Mouse (Mus musculus) midbrain, embryonic 14.5 days (tissue): Measurements from ENCODE around the gene Pank3. TPM values are rescaled to one million over a fixed set of nuclear protein-coding genes. Genes with fewer than 3 reads are reported as not detected.
A peak's percentile ranks its signal among the peaks of the same experiment; 100 is the strongest.
"Not testable (repeated sequence)": the region's sequence is repeated elsewhere in the genome, so short reads cannot be mapped to it uniquely, and the experiment has no call there.

Source experiments
- ATAC-seq: fragments of 200-750 bp; cut with Nextera tagmentation; 2 replicates; pipeline ENCODE4 v1.8.0; 2017; ENCODE audit warnings: moderate number of reproducible peaks, moderate library complexity; ENCODE audit not compliant: low FRiP score, low TSS enrichment
- DNase-seq: peaks from one replicate; pipeline ENCODE4 v3.0.0-alpha.2; 2015
- H3K27ac ChIP-seq: fragments of 300-500 bp; sonication (generic); replicated peaks from 2 replicates; pipeline ENCODE4 v1.5.1; 2014; ENCODE audit warnings: mild to moderate bottlenecking, low read depth, low read length, moderate library complexity
- H3K27me3 ChIP-seq: fragments of 300-500 bp; sonication (generic); 2 replicates; pipeline ENCODE4 v1.6.1; 2014; ENCODE audit warnings: low read length, control low read depth, mixed read lengths; ENCODE audit not compliant: control insufficient read depth, insufficient read depth
- H3K36me3 ChIP-seq: fragments of 300-500 bp; sonication (generic); 2 replicates; pipeline ENCODE4 v1.6.1; 2014; ENCODE audit warnings: low read length, control low read depth; ENCODE audit not compliant: control insufficient read depth, insufficient read depth
- H3K4me1 ChIP-seq: fragments of 300-500 bp; sonication (generic); 2 replicates; pipeline ENCODE4 v1.6.1; 2014; ENCODE audit warnings: mild to moderate bottlenecking, antibody characterized with exemption, low read length, control low read depth; ENCODE audit not compliant: control insufficient read depth, insufficient read depth
- H3K4me2 ChIP-seq: fragments of 300-500 bp; sonication (generic); 2 replicates; pipeline ENCODE4 v1.6.1; 2014; ENCODE audit warnings: mild to moderate bottlenecking, low read length, moderate library complexity
- H3K4me3 ChIP-seq: fragments of 300-500 bp; sonication (generic); replicated peaks from 2 replicates; pipeline ENCODE4 v1.5.1; 2014; ENCODE audit warnings: low read depth, low read length
- H3K9ac ChIP-seq: fragments of 300-500 bp; sonication (generic); replicated peaks from 2 replicates; pipeline ENCODE4 v1.6.1; 2014; ENCODE audit warnings: mild to moderate bottlenecking, low read length, moderate library complexity
- H3K9me3 ChIP-seq: fragments of 300-500 bp; sonication (generic); 2 replicates; pipeline ENCODE4 v1.6.1; 2016; ENCODE audit warnings: low read length, control low read depth, mixed read lengths; ENCODE audit not compliant: control insufficient read depth
- WGBS: fragments of 180-500 bp; shearing (Covaris S2); extraction: QIAGEN DNeasy Blood & Tissue Kit; methylation state at CpG from one replicate; pipeline ENCODE4 v1.1.7; 2014; 5-methylcytosine and 5-hydroxymethylcytosine counted together
- polyA plus RNA-seq: library from polyadenylated mRNA; unstranded; fragments of >200 nt; fragmentation: Nextera tagmentation; extraction: Ambion mirVana; gene quantifications from 2 replicates; pipeline ENCODE4 v1.2.1, GENCODE M21; 2014

Pank3 gene
- polyA plus RNA-seq, 1 experiment from 2014 or later, result 36.8 TPM

DNA sequence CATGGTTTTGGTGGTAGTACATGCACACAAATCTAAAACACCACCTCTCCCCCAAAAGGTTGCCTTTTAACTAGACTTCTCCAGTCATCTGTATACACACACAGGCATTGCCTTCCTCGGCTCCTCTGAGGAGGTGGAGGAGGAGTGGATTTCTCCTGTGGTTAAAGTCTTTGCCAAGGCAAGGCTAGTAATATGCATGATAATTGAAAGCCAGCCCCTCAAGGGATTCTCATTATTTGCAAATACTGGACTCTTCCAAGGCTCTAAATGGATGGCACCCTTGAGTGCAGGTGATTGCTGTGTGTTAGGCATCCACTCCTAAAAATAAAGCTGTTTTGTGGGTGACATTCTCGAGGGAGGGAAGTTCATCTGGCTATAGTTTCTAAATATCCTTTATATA, 19.2 kb downstream of the Pank3 start:
- H3K36me3 ChIP-seq, result peaks cover 51% of the 10 kb centered on the region
- H3K4me3 ChIP-seq, result no peak overlapping the region
- WGBS, result 51% methylated on average over 2 of the region's 2 CpGs
- H3K4me1 ChIP-seq, result no peaks in the 10 kb centered on the region
- H3K9me3 ChIP-seq, result no peaks in the 10 kb centered on the region
- no peak overlapping the region for H3K4me2 ChIP-seq
- ATAC-seq (no peak), DNase-seq (peak; percentile 19)
- H3K27me3 ChIP-seq, result no peaks in the 10 kb centered on the region
- H3K27ac ChIP-seq, result no peak overlapping the region
- no peak overlapping the region for H3K9ac ChIP-seq

- H3K9me3 ChIP-seq, H3K4me3 ChIP-seq, H3K4me2 ChIP-seq, ATAC-seq, DNase-seq, H3K27ac ChIP-seq, H3K9ac ChIP-seq: not testable (repeated sequence)
- peaks cover 20% of the 10 kb centered on the region for H3K27me3 ChIP-seq
- WGBS, result 87% methylated on average over 5 of the region's 5 CpGs
- H3K36me3 ChIP-seq, result peaks cover 18% of the 10 kb centered on the region; the same call in 1 of the 2 replicates
- H3K4me1 ChIP-seq, result peaks cover 13% of the 10 kb centered on the region
Observed at GRCm38 (mm10) chr11:35792800-35793199, 23.5 kb downstream of the Pank3 start.

DNA sequence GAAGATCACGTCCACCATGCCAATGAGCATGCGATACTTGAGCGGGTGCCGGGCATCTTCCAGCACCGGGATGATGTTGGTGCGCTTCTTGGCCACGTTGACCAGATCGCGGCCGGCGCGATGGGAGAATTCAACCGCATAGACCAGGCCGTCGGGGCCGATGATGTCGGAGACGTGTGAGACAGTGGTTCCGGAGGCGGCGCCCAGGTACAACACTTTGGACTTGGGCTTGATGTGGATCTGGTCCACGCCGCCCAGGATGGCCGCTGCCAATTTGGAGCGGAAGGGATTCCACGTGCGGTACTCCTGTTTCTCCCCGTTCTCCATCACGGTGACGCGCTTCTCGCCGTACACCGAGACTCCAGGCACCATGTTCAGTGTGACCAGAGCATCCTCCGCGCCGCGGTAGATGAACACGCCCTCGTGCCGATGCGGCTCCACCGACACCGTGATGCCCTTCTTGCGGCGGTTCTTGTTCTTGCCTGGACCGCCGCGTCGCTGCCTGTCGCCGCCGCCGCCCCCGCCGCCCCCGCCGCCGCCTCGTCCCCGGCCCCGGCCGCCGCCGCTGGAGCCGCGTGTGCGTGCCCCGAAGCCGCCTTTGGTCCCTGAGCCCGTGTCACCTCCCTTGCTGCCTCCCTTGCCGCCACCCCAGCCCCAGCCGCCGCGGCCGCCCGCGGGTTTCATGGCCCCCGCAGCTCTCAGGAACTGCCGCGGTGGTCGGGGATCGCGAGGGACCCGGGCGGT, 28.6 kb downstream of the Pank3 start:
- Histone ChIP-seq H3K4me3 (peak overlapping the region; percentile 66), H3K9ac (peak overlapping the region; percentile 85), H3K4me1 (peaks cover 13% of the 10 kb centered on the region), H3K27me3 (peaks cover 23% of the 10 kb centered on the region), H3K9me3 (no peaks in the 10 kb centered on the region), H3K4me2 (peak overlapping the region; percentile 78), H3K36me3 (no peaks in the 10 kb centered on the region), H3K27ac (peak overlapping the region; percentile 86)
- DNase-seq (peak; percentile 69), ATAC-seq (peak; percentile 75)
- 2% methylated on average over 85 of the region's 86 CpGs for WGBS

- WGBS, result 1% methylated on average over 23 of the region's 23 CpGs
- peak overlapping the region; percentile 85 for H3K9ac ChIP-seq
- H3K36me3 ChIP-seq, result no peaks in the 10 kb centered on the region
- H3K27me3 ChIP-seq, result peaks cover 23% of the 10 kb centered on the region
- no peaks in the 10 kb centered on the region for H3K9me3 ChIP-seq
- H3K27ac ChIP-seq, result peak overlapping the region; percentile 86
- ATAC-seq (peak; percentile 94), DNase-seq (peak; percentile 94)
- H3K4me1 ChIP-seq, result peaks cover 13% of the 10 kb centered on the region
- peak overlapping the region; percentile 66 for H3K4me3 ChIP-seq
- H3K4me2 ChIP-seq, result peak overlapping the region; percentile 78
Observed at GRCm38 (mm10) chr11:35798495-35798820, 29.2 kb downstream of the Pank3 start.

- H3K4me1 ChIP-seq, result peaks cover 13% of the 10 kb centered on the region
- H3K9me3 ChIP-seq, result no peaks in the 10 kb centered on the region
- WGBS, result 7% methylated on average over 11 of the region's 11 CpGs
- peak within 1 kb of the TSS; percentile 66 for H3K4me3 ChIP-seq
- peaks cover 23% of the 10 kb centered on the region for H3K27me3 ChIP-seq
- DNase-seq (peak; percentile 74), ATAC-seq (no peak)
- H3K27ac ChIP-seq, result peak within 1 kb of the TSS; percentile 86
- peak within 1 kb of the TSS; percentile 78 for H3K4me2 ChIP-seq
- H3K9ac ChIP-seq, result peak within 1 kb of the TSS; percentile 85
- H3K36me3 ChIP-seq, result no peaks in the 10 kb centered on the region
Observed at GRCm38 (mm10) chr11:35798874-35799273, 29.6 kb downstream of the Pank3 start, which contains the start of gene Fbll1. Gene Fbll1, minus strand, starts transcription at chr11:35798884.

- 82% methylated on average over 5 of the region's 5 CpGs for WGBS
- ATAC-seq (no peak), DNase-seq (no peak)
- H3K27me3 ChIP-seq, result peaks cover 14% of the 10 kb centered on the region
- peaks cover 12% of the 10 kb centered on the region for H3K4me1 ChIP-seq
- H3K9ac ChIP-seq, result no peak overlapping the region
- no peak overlapping the region for H3K4me3 ChIP-seq
- H3K27ac ChIP-seq, result no peak overlapping the region
- no peak overlapping the region for H3K4me2 ChIP-seq
- peaks cover 9% of the 10 kb centered on the region; the same call in 1 of the 2 replicates for H3K36me3 ChIP-seq
- no peaks in the 10 kb centered on the region for H3K9me3 ChIP-seq
Observed at GRCm38 (mm10) chr11:35801332-35801731, 32.0 kb downstream of the Pank3 start.

- no peak overlapping the region for H3K9ac ChIP-seq
- DNase-seq (no peak), ATAC-seq (no peak)
- no peaks in the 10 kb centered on the region for H3K9me3 ChIP-seq
- no peak overlapping the region for H3K27ac ChIP-seq
- H3K4me1 ChIP-seq, result no peaks in the 10 kb centered on the region
- H3K4me2 ChIP-seq, result no peak overlapping the region
- peaks cover 99% of the 10 kb centered on the region for H3K36me3 ChIP-seq
- WGBS, result 88% methylated on average over 10 of the region's 10 CpGs
- no peaks in the 10 kb centered on the region for H3K27me3 ChIP-seq
- no peak overlapping the region for H3K4me3 ChIP-seq
Observed at GRCm38 (mm10) chr11:35811458-35811857, 42.2 kb downstream of the Pank3 start.

- 93% methylated on average over 12 of the region's 12 CpGs for WGBS
- Histone ChIP-seq H3K27ac (no peak overlapping the region), H3K4me2 (no peak overlapping the region), H3K4me1 (no peaks in the 10 kb centered on the region), H3K9ac (no peak overlapping the region), H3K9me3 (no peaks in the 10 kb centered on the region), H3K4me3 (no peak overlapping the region), H3K27me3 (no peaks in the 10 kb centered on the region), H3K36me3 (peaks cover 97% of the 10 kb centered on the region)
- no peak for ATAC-seq
- no peak for DNase-seq
Observed at GRCm38 (mm10) chr11:35816316-35816715, 47.0 kb downstream of the Pank3 start.

DNA sequence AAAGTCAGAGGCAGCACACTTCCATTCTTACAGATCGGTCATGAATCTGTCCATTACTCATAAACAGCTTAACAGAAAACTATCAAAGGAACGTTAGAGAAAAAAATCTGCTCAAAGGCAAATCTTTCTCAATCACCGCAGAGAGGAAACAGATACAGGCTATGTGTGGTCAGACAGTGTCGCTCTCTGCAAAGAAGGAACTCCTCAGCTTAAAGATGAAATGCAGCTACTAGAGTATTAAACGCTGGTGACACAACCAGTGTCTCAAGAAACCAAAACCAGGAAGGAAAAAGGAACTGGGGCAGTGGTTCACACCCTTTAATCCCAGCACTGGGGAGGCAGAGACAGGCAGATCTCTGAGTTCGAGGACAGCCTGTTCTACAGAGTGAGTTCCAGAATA, 58.4 kb downstream of the Pank3 start:
- H3K4me2 ChIP-seq, result no peak overlapping the region
- H3K9ac ChIP-seq, result no peak overlapping the region
- no peaks in the 10 kb centered on the region for H3K4me1 ChIP-seq
- no peak overlapping the region for H3K27ac ChIP-seq
- no peaks in the 10 kb centered on the region for H3K27me3 ChIP-seq
- WGBS, result 97% methylated on average over 6 of the region's 6 CpGs
- H3K36me3 ChIP-seq, result peaks cover 91% of the 10 kb centered on the region
- H3K9me3 ChIP-seq, result no peaks in the 10 kb centered on the region
- DNase-seq, result no peak
- H3K4me3 ChIP-seq, result no peak overlapping the region
- ATAC-seq, result no peak
